33 mouse cellular contexts compared by ENCODE assay signal in genomic region chr11:95093077-95093476, GRCm38 (mm10). TPM values are rescaled to one million over a fixed set of nuclear protein-coding genes. Genes with fewer than 3 reads are reported as not detected.
DNase-seq lines count a peak whose midpoint lies in the region; ATAC-seq and TF ChIP-seq lines count a peak whose summit lies in the region.
"Had no signal": no experiment of that assay in that cellular context is flagged by ENCODE, and none has a peak within 500 bp of the region (broad histone marks: within the 10 kb centered on the region; RNA-seq: fewer than 3 reads in every experiment).

No protein-coding gene starts in this region.

- ATAC-seq in intestine, postnatal 0 days = peak; percentile 64; the same call in 1 of the 2 replicates
- ATAC-seq in intestine, embryonic 15.5 days = no peak
- ATAC-seq in hindbrain, embryonic 12.5 days (ENCODE audit: low FRiP score) = no peak
- ATAC-seq: activated CD4-positive, CD25-positive, alpha-beta regulatory T cell, adult 4 months; CD4-positive, CD25-positive, alpha-beta regulatory T cell, adult 4 months; forebrain, embryonic 14.5 days; forebrain, postnatal 0 days had no signal

- H3K27ac ChIP-seq in intestine, postnatal 0 days (ENCODE audit: low read depth, low read length) = no peak overlapping the region
- H3K27ac ChIP-seq in intestine, embryonic 15.5 days = no peak overlapping the region
- H3K27ac ChIP-seq in hindbrain, embryonic 12.5 days = no peak overlapping the region
- H3K27ac ChIP-seq: embryonic facial prominence, embryonic 12.5 days; embryonic facial prominence, embryonic 15.5 days; gastrocnemius, adult 2 months; heart, embryonic 15.5 days; hindbrain, embryonic 15.5 days had no signal

- no peaks in the 10 kb centered on the region for H3K36me3 ChIP-seq in intestine, postnatal 0 days (ENCODE audit: control insufficient read depth, insufficient read depth)
- H3K36me3 ChIP-seq in intestine, embryonic 15.5 days = no peaks in the 10 kb centered on the region
- H3K36me3 ChIP-seq in hindbrain, embryonic 12.5 days = no peaks in the 10 kb centered on the region
- H3K36me3 ChIP-seq: embryonic facial prominence, embryonic 12.5 days; embryonic facial prominence, embryonic 15.5 days; heart, embryonic 12.5 days; heart, embryonic 15.5 days; hindbrain, embryonic 15.5 days had no signal

- DNase-seq in adrenal gland, adult (ENCODE audit: inconsistent age in 2 of 2, low spot score in 1 of 2) = peak; percentile 68 to 77
- DNase-seq in adrenal gland, postnatal 4 days (ENCODE audit: low spot score in 2 of 2) = no peak
- peak; percentile 77 for DNase-seq in 3T3-L1 (ENCODE audit: low read depth, low spot score)
- DNase-seq in adipocyte (ENCODE audit: low spot score) = peak; percentile 21
- DNase-seq in retina, embryonic 14.5 days (ENCODE audit: low spot score) = no peak
- DNase-seq: adrenal gland, adult 8-10 months; adrenal gland, postnatal 25 days; cerebellum, adult 11 months; cerebellum, adult 2 months; cerebellum, adult 9-11 months; cerebellum, postnatal 25 days; forebrain, postnatal 0 days; gastrocnemius, adult 2 months; gastrocnemius, postnatal 14 days; heart, postnatal 14 days; heart, postnatal 4 days had no signal

- no peak overlapping the region for H3K4me2 ChIP-seq in intestine, postnatal 0 days (replicated peaks; ENCODE audit: low read depth)
- no peak overlapping the region for H3K4me2 ChIP-seq in intestine, embryonic 15.5 days (replicated peaks)
- no peak overlapping the region for H3K4me2 ChIP-seq in hindbrain, embryonic 12.5 days (replicated peaks)
- H3K4me2 ChIP-seq: embryonic facial prominence, embryonic 12.5 days; embryonic facial prominence, embryonic 15.5 days; heart, embryonic 12.5 days; heart, embryonic 15.5 days; hindbrain, embryonic 15.5 days had no signal

- H3K9me3 ChIP-seq in intestine, postnatal 0 days (ENCODE audit: control insufficient read depth) = no peaks in the 10 kb centered on the region
- no peaks in the 10 kb centered on the region for H3K9me3 ChIP-seq in intestine, embryonic 15.5 days
- no peaks in the 10 kb centered on the region for H3K9me3 ChIP-seq in hindbrain, embryonic 12.5 days (replicated peaks)
- H3K9me3 ChIP-seq: embryonic facial prominence, embryonic 15.5 days; heart, embryonic 15.5 days; hindbrain, embryonic 15.5 days had no signal

- TF ChIP-seq CTCF in intestine, postnatal 0 days (IDR thresholded peaks at IDR 0.05; ENCODE audit: low read depth) = no peak

- no peak overlapping the region for H3K4me3 ChIP-seq in intestine, postnatal 0 days (ENCODE audit: low read depth, low read length)
- no peak overlapping the region for H3K4me3 ChIP-seq in intestine, embryonic 15.5 days (replicated peaks)
- H3K4me3 ChIP-seq in hindbrain, embryonic 12.5 days = no peak overlapping the region
- H3K4me3 ChIP-seq: embryonic facial prominence, embryonic 12.5 days; embryonic facial prominence, embryonic 15.5 days; gastrocnemius, adult 2 months; heart, embryonic 12.5 days; heart, embryonic 15.5 days; hindbrain, embryonic 15.5 days had no signal

- WGBS in intestine, postnatal 0 days = 55% methylated on average over 5 of the region's 5 CpGs
- WGBS in intestine, embryonic 15.5 days = 66% methylated on average over 5 of the region's 5 CpGs
- WGBS in hindbrain, embryonic 12.5 days = 82% methylated on average over 5 of the region's 5 CpGs

- no peaks in the 10 kb centered on the region for H3K27me3 ChIP-seq in intestine, postnatal 0 days (replicated peaks; ENCODE audit: control insufficient read depth, insufficient read depth, low read length)
- H3K27me3 ChIP-seq in intestine, embryonic 15.5 days (replicated peaks) = no peaks in the 10 kb centered on the region
- no peaks in the 10 kb centered on the region for H3K27me3 ChIP-seq in hindbrain, embryonic 12.5 days
- H3K27me3 ChIP-seq: embryonic facial prominence, embryonic 12.5 days; embryonic facial prominence, embryonic 15.5 days; heart, embryonic 12.5 days; heart, embryonic 15.5 days; hindbrain, embryonic 15.5 days had no signal

- no peaks in the 10 kb centered on the region; the same call in 1 of the 2 replicates for H3K4me1 ChIP-seq in intestine, postnatal 0 days (replicated peaks; ENCODE audit: control insufficient read depth, insufficient read depth, low read length)
- H3K4me1 ChIP-seq in intestine, embryonic 15.5 days (replicated peaks) = peaks cover 28% of the 10 kb centered on the region
- peaks cover 7% of the 10 kb centered on the region; the same call in 1 of the 2 replicates for H3K4me1 ChIP-seq in hindbrain, embryonic 12.5 days

- no peak overlapping the region for H3K9ac ChIP-seq in intestine, postnatal 0 days (ENCODE audit: low read depth, low read length)
- no peak overlapping the region for H3K9ac ChIP-seq in intestine, embryonic 15.5 days
- no peak overlapping the region for H3K9ac ChIP-seq in hindbrain, embryonic 12.5 days
- H3K9ac ChIP-seq: embryonic facial prominence, embryonic 12.5 days; embryonic facial prominence, embryonic 15.5 days; forebrain, postnatal 0 days; heart, embryonic 12.5 days; heart, embryonic 15.5 days; hindbrain, embryonic 15.5 days had no signal

RNA-seq across cellular contexts. Expression of gene Itga3, which starts 16.5 kb away (rescaled TPM):
- 10 to 100 TPM; 28.9 to 37.0 TPM for total RNA-seq in adrenal gland, postnatal 4 days (2021)
- polyA plus RNA-seq in intestine, postnatal 0 days (2015; fragmentation: Nextera tagmentation; extraction: Ambion mirVana) = 51.3 and 57.9 TPM in 2 replicates
- polyA plus RNA-seq in intestine, embryonic 15.5 days (2015; fragmentation: Nextera tagmentation; extraction: Ambion mirVana) = 32.8 and 35.6 TPM in 2 replicates
- 8.0 and 9.0 TPM in 2 replicates for polyA plus RNA-seq in hindbrain, embryonic 12.5 days (2016; fragmentation: Nextera tagmentation; extraction: Ambion mirVana)
- total RNA-seq: MEL had no signal

RNA-seq across cellular contexts. Expression of gene Dlx3, which starts 26.8 kb away (rescaled TPM):
- under 1 TPM in 1 of 2 experiments, not detected in 1; 0.17 TPM for total RNA-seq in adrenal gland, postnatal 4 days (2021)
- 0.30 and 0.44 TPM in 2 replicates for polyA plus RNA-seq in intestine, postnatal 0 days (2015; fragmentation: Nextera tagmentation; extraction: Ambion mirVana)
- 0.60 and 0.88 TPM in 2 replicates for polyA plus RNA-seq in intestine, embryonic 15.5 days (2015; fragmentation: Nextera tagmentation; extraction: Ambion mirVana)
- polyA plus RNA-seq in hindbrain, embryonic 12.5 days (2016; fragmentation: Nextera tagmentation; extraction: Ambion mirVana) = 4.7 and 7.3 TPM in 2 replicates
- total RNA-seq: adrenal gland, adult 8-10 months; adrenal gland, postnatal 25 days; common myeloid progenitor, adult 5-6 weeks; gastrocnemius, adult 2 months; gastrocnemius, postnatal 14 days; heart, postnatal 14 days; heart, postnatal 4 days; MEL had no signal
- polyA plus RNA-seq: activated CD4-positive, CD25-positive, alpha-beta regulatory T cell, adult 4 months; forebrain, embryonic 14.5 days; forebrain, postnatal 0 days; frontal cortex, adult 2 months had no signal

RNA-seq across cellular contexts. Expression of gene Pdk2, which starts 51.9 kb away (rescaled TPM):
- total RNA-seq in adrenal gland, postnatal 4 days (2021) = 10 to 100 TPM; 59.8 to 69.3 TPM
- 53.2 and 57.4 TPM in 2 replicates for polyA plus RNA-seq in intestine, postnatal 0 days (2015; fragmentation: Nextera tagmentation; extraction: Ambion mirVana)
- polyA plus RNA-seq in intestine, embryonic 15.5 days (2015; fragmentation: Nextera tagmentation; extraction: Ambion mirVana) = 30.8 and 31.2 TPM in 2 replicates
- polyA plus RNA-seq in hindbrain, embryonic 12.5 days (2016; fragmentation: Nextera tagmentation; extraction: Ambion mirVana) = 22.5 and 25.6 TPM in 2 replicates

RNA-seq across cellular contexts. Expression of gene Dlx4, which starts 53.0 kb away (rescaled TPM):
- total RNA-seq in adrenal gland, postnatal 4 days (2021) = under 1 TPM; 0.31 to 0.53 TPM
- not detected in 2 replicates for polyA plus RNA-seq in intestine, postnatal 0 days (2015; fragmentation: Nextera tagmentation; extraction: Ambion mirVana)
- polyA plus RNA-seq in intestine, embryonic 15.5 days (2015; fragmentation: Nextera tagmentation; extraction: Ambion mirVana) = 0.10 and 0.16 TPM in 2 replicates
- polyA plus RNA-seq in hindbrain, embryonic 12.5 days (2016; fragmentation: Nextera tagmentation; extraction: Ambion mirVana) = 0.21 and 1.2 TPM in 2 replicates
- total RNA-seq: adrenal gland, postnatal 25 days; common myeloid progenitor, adult 5-6 weeks; forebrain, postnatal 0 days; gastrocnemius, adult 2 months; gastrocnemius, postnatal 14 days; gastrocnemius, postnatal 4 days; heart, postnatal 4 days; MEL had no signal
- polyA plus RNA-seq: activated CD4-positive, CD25-positive, alpha-beta regulatory T cell, adult 4 months; CD4-positive, CD25-positive, alpha-beta regulatory T cell, adult 4 months; forebrain, embryonic 14.5 days; frontal cortex, adult 2 months; hindbrain, embryonic 11.5 days; hindbrain, embryonic 15.5 days; intestine, embryonic 14.5 days had no signal

Comparison
In these comparisons a context has a peak if more than half of its experiments do, and no peak if none do; other contexts are left out.
1. DNase-seq: peak in adrenal gland, adult (2 of 2), 3T3-L1 (single experiment) and adipocyte (single experiment); none in adrenal gland, postnatal 4 days (0 of 2) and retina, embryonic 14.5 days (single experiment).